ENCODE assay signal across 8 mouse cellular contexts in the genomic region with DNA sequence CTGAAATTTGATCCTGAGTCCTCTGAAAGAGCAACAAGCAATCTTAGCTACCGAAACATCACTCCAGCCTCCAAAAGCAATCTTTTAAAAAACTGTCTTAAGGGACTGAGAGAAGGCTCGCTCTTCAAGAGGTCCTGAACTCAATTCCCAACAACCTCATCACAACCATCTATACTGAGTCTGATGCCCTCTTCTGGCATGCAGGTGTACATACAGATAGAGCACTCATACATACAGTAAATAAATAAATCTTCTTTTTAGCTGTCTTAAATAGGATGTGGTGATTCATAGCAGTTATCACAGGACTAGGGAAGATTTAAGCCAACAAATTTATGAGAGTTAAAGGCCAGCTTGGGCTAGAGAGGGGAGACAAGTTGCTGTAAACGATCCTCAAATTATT. TPM values are rescaled to one million over a fixed set of nuclear protein-coding genes. Genes with fewer than 3 reads are reported as not detected.
DNase-seq lines count a peak whose midpoint lies in the region; ATAC-seq and TF ChIP-seq lines count a peak whose summit lies in the region.

No protein-coding gene starts in this region.

- H3K4me3 ChIP-seq in left cerebral cortex, adult 2 months = peak overlapping the region; percentile 99
- peak overlapping the region; percentile 99 for H3K4me3 ChIP-seq in hindbrain, embryonic 10.5 days
- peak overlapping the region; percentile 98 for H3K4me3 ChIP-seq in midbrain, embryonic 13.5 days (replicated peaks)

- WGBS in hindbrain, embryonic 10.5 days = 55% methylated on average over 3 of the region's 3 CpGs
- WGBS in midbrain, embryonic 13.5 days = 52% methylated on average over 3 of the region's 3 CpGs

- intact Hi-C loops in left cerebral cortex, adult 2 months (cut with DNase I) = loop anchor here (1.0 to 10.0 kb wide), 3 partner anchors 27 to 211 kb away; partner anchors contain the start of gene Uba2

- no peaks in the 10 kb centered on the region; the same call in 1 of the 2 replicates for H3K9me3 ChIP-seq in hindbrain, embryonic 10.5 days
- H3K9me3 ChIP-seq in midbrain, embryonic 13.5 days = no peaks in the 10 kb centered on the region

- peaks cover 8% of the 10 kb centered on the region for H3K4me1 ChIP-seq in hindbrain, embryonic 10.5 days (replicated peaks)
- H3K4me1 ChIP-seq in midbrain, embryonic 13.5 days (replicated peaks) = peaks cover 10% of the 10 kb centered on the region

- H3K27me3 ChIP-seq in hindbrain, embryonic 10.5 days (ENCODE audit: insufficient read depth, poor library complexity, severe bottlenecking) = no peaks in the 10 kb centered on the region
- no peaks in the 10 kb centered on the region for H3K27me3 ChIP-seq in midbrain, embryonic 13.5 days

- H3K4me2 ChIP-seq in midbrain, embryonic 13.5 days (replicated peaks) = peak overlapping the region; percentile 93

- H3K36me3 ChIP-seq in hindbrain, embryonic 10.5 days = peaks cover 34% of the 10 kb centered on the region
- H3K36me3 ChIP-seq in midbrain, embryonic 13.5 days = peaks cover 30% of the 10 kb centered on the region

- H3K27ac ChIP-seq in left cerebral cortex, adult 2 months = peak overlapping the region; percentile 82; the same call in 1 of the 2 replicates
- H3K27ac ChIP-seq in hindbrain, embryonic 10.5 days = peak overlapping the region; percentile 92
- no peak overlapping the region for H3K27ac ChIP-seq in midbrain, embryonic 13.5 days

- DNase-seq in left cerebral cortex, adult 2 months (ENCODE audit: extremely low spot score in 1 of 2, low spot score in 2 of 2) = no peak
- DNase-seq in left cerebral cortex, adult 9 months (ENCODE audit: low spot score in 2 of 2) = no peak
- no peak for DNase-seq in hindbrain, embryonic 10.5 days (ENCODE audit: low spot score)
- no peak for DNase-seq in spleen, adult 12 weeks (ENCODE audit: low spot score)
- no peak for DNase-seq in layer of hippocampus, adult 9-10 months (ENCODE audit: low spot score)
- no peak for DNase-seq in testis, postnatal 14 days (ENCODE audit: low spot score)

- TF ChIP-seq CTCF in left cerebral cortex, adult 2 months (IDR thresholded peaks at IDR 0.05) = peak; percentile 26

- peak overlapping the region; percentile 96 for H3K9ac ChIP-seq in midbrain, embryonic 13.5 days (replicated peaks)

- peak; percentile 26 for ATAC-seq in activated CD4-positive, CD25-positive, alpha-beta regulatory T cell, adult 4 months
- ATAC-seq in midbrain, embryonic 13.5 days = 0 out of 2 replicates have a peak, but pooled peaks have one; percentile 1

RNA-seq across cellular contexts. Expression of gene Pdcd2l, which starts 0.8 kb away (rescaled TPM):
- total RNA-seq in left cerebral cortex, adult 2 months (2021) = 10 to 100 TPM; 23.8 to 26.9 TPM
- 10 to 100 TPM; 23.4 to 35.1 TPM for polyA plus RNA-seq in activated CD4-positive, CD25-positive, alpha-beta regulatory T cell, adult 4 months (2017; shearing (Covaris generic))
- 82.2 and 85.5 TPM in 2 replicates for polyA plus RNA-seq in hindbrain, embryonic 10.5 days (2016; fragmentation: Nextera tagmentation; extraction: Ambion mirVana)
- 87.3 and 87.9 TPM in 2 replicates for polyA plus RNA-seq in midbrain, embryonic 13.5 days (2015; fragmentation: Nextera tagmentation; extraction: Ambion mirVana)

RNA-seq across cellular contexts. Expression of gene Uba2, which starts 26.2 kb away (rescaled TPM):
- total RNA-seq in left cerebral cortex, adult 2 months (2021) = 10 to 100 TPM; 89.2 to 93.5 TPM
- 10 to 100 TPM; 93.3 to 94.9 TPM for polyA plus RNA-seq in activated CD4-positive, CD25-positive, alpha-beta regulatory T cell, adult 4 months (2017; shearing (Covaris generic))
- 239 and 277 TPM in 2 replicates for polyA plus RNA-seq in hindbrain, embryonic 10.5 days (2016; fragmentation: Nextera tagmentation; extraction: Ambion mirVana)
- 215 and 224 TPM in 2 replicates for polyA plus RNA-seq in midbrain, embryonic 13.5 days (2015; fragmentation: Nextera tagmentation; extraction: Ambion mirVana)

RNA-seq across cellular contexts. Expression of gene Gpi1, which starts 34.5 kb away (rescaled TPM):
- 100 to 1,000 TPM; 642 to 716 TPM for total RNA-seq in left cerebral cortex, adult 2 months (2021)
- polyA plus RNA-seq in activated CD4-positive, CD25-positive, alpha-beta regulatory T cell, adult 4 months (2017; shearing (Covaris generic)) = 100 to 1,000 TPM; 354 to 384 TPM
- polyA plus RNA-seq in hindbrain, embryonic 10.5 days (2016; fragmentation: Nextera tagmentation; extraction: Ambion mirVana) = 313 and 393 TPM in 2 replicates
- 191 and 203 TPM in 2 replicates for polyA plus RNA-seq in midbrain, embryonic 13.5 days (2015; fragmentation: Nextera tagmentation; extraction: Ambion mirVana)

RNA-seq across cellular contexts. Expression of gene Gm6096, which starts 55.2 kb away (rescaled TPM):
- not detected for total RNA-seq in left cerebral cortex, adult 2 months (2021)
- polyA plus RNA-seq in activated CD4-positive, CD25-positive, alpha-beta regulatory T cell, adult 4 months (2017; shearing (Covaris generic)) = not detected
- not detected in 2 replicates for polyA plus RNA-seq in hindbrain, embryonic 10.5 days (2016; fragmentation: Nextera tagmentation; extraction: Ambion mirVana)
- polyA plus RNA-seq in midbrain, embryonic 13.5 days (2015; fragmentation: Nextera tagmentation; extraction: Ambion mirVana) = 0.44 TPM in 1 of 2 replicates, not detected in the other
